Mouse (Mus musculus): ENCODE data around the gene Psenen.

- no peak for TF ChIP-seq CTCF (IDR thresholded peaks at IDR 0.05; ENCODE audit: extremely low read depth, insufficient read length, insufficient replicate concordance, low read depth, low read length)
- no peak for TF ChIP-seq POLR2A (IDR thresholded peaks at IDR 0.05; ENCODE audit: low read depth, low read length)
Observed at GRCm38 (mm10) chr7:30602583-30602982, 39.2 kb upstream of the Psenen start.
